Mouse (Mus musculus) hindbrain, postnatal 0 days (tissue): ENCODE data around the gene Tnpo3. TPM values are rescaled to one million over a fixed set of nuclear protein-coding genes. Genes with fewer than 3 reads are reported as not detected.

ENCODE experiments used
- ATAC-seq: fragments of 200-750 bp; cut with Nextera tagmentation; 2 replicates; pipeline ENCODE4 v1.8.0; 2017; ENCODE audit warnings: mild to moderate bottlenecking, moderate TSS enrichment, moderate library complexity
- DNase-seq: peaks from one replicate; pipeline ENCODE4 v3.0.0-alpha.2; 2015; ENCODE audit warnings: low spot score
- H3K27ac ChIP-seq: fragments of 300-500 bp; sonication (generic); 2 replicates; pipeline ENCODE4 v1.5.1; 2014; ENCODE audit warnings: mild to moderate bottlenecking
- H3K27me3 ChIP-seq: fragments of 300-500 bp; sonication (generic); 2 replicates; pipeline ENCODE4 v1.6.1; 2014; ENCODE audit warnings: low read length, mixed read lengths; ENCODE audit not compliant: insufficient read depth
- H3K36me3 ChIP-seq: fragments of 300-500 bp; sonication (generic); 2 replicates; pipeline ENCODE4 v1.6.1; 2014; ENCODE audit warnings: low read length, mixed read lengths; ENCODE audit not compliant: insufficient read depth
- H3K4me1 ChIP-seq: fragments of 300-500 bp; sonication (generic); 2 replicates; pipeline ENCODE4 v1.6.1; 2014; ENCODE audit warnings: antibody characterized with exemption, low read length, mixed read lengths; ENCODE audit not compliant: insufficient read depth
- H3K4me2 ChIP-seq: fragments of 300-500 bp; sonication (generic); 2 replicates; pipeline ENCODE4 v1.6.1; 2014; ENCODE audit warnings: low read depth, mild to moderate bottlenecking, low read length, moderate library complexity, mixed read lengths
- H3K4me3 ChIP-seq: fragments of 300-500 bp; sonication (generic); 2 replicates; pipeline ENCODE4 v1.5.1; 2014; ENCODE audit warnings: low read length
- H3K9ac ChIP-seq: fragments of 300-500 bp; sonication (generic); replicated peaks from 2 replicates; pipeline ENCODE4 v1.6.1; 2014; ENCODE audit warnings: mild to moderate bottlenecking, low read length, moderate library complexity, mixed read lengths
- H3K9me3 ChIP-seq: fragments of 300-500 bp; sonication (generic); 2 replicates; pipeline ENCODE4 v1.6.1; 2016; ENCODE audit warnings: low read length, mixed read lengths
- CTCF ChIP-seq: IDR thresholded peaks from 2 replicates; pipeline ENCODE4 v1.5.1; 2016; ENCODE audit warnings: antibody characterized with exemption, control low read depth, low read depth
- WGBS: fragments of 180-500 bp; shearing (Covaris S2); extraction: QIAGEN DNeasy Blood & Tissue Kit; methylation state at CpG from one replicate; pipeline ENCODE4 v1.1.7; 2014; 5-methylcytosine and 5-hydroxymethylcytosine counted together
- polyA plus RNA-seq: library from polyadenylated mRNA; unstranded; fragments of >200 nt; fragmentation: Nextera tagmentation; extraction: Ambion mirVana; gene quantifications from 2 replicates; pipeline ENCODE4 v1.2.1, GENCODE M21; 2015
- total RNA-seq: library from RNA; depleted of rRNA; stranded (reverse); fragments of >200 nt; gene quantifications from 2 replicates; pipeline ENCODE4 v1.2.3, GENCODE M21; 2014

Gene Tnpo3
- total and polyA plus RNA-seq, 2 experiments from 2014 or later, result 57.3 to 79.2 TPM

- Histone ChIP-seq H3K4me2 (no peak overlapping the region), H3K4me3 (no peak overlapping the region), H3K27me3 (peaks cover 11% of the 10 kb centered on the region; the same call in 1 of the 2 replicates), H3K4me1 (peaks cover 5% of the 10 kb centered on the region; the same call in 1 of the 2 replicates), H3K27ac (no peak overlapping the region), H3K36me3 (no peaks in the 10 kb centered on the region), H3K9ac (no peak overlapping the region), H3K9me3 (0 out of 2 replicates have a peak, but pooled peaks cover 4% of the 10 kb centered on the region)
- DNase-seq, result no peak
- ATAC-seq, result no peak
- TF ChIP-seq CTCF, result no peak
- WGBS, result 68% methylated on average over 12 of the region's 12 CpGs
These were observed 86.2 kb downstream of the Tnpo3 start for GRCm38 (mm10) chr6:29523301-29524033.

GRCm38 (mm10) chr6:29522626-29523300, 86.9 kb downstream of the Tnpo3 start:
- 79% methylated on average over 6 of the region's 6 CpGs for WGBS
- H3K27me3 ChIP-seq, result 0 out of 2 replicates have a peak, but pooled peaks cover 5% of the 10 kb centered on the region
- ATAC-seq, result no peak

GRCm38 (mm10) chr6:29517139-29517538, 92.5 kb downstream of the Tnpo3 start:
- H3K27me3 ChIP-seq, result no peaks in the 10 kb centered on the region
- no peaks in the 10 kb centered on the region for H3K36me3 ChIP-seq
- H3K9me3 ChIP-seq, result 0 out of 2 replicates have a peak, but pooled peaks cover 4% of the 10 kb centered on the region
- peak; percentile 51 for DNase-seq
- H3K27ac ChIP-seq, result no peak overlapping the region
- peak; percentile 72 for TF ChIP-seq CTCF
- WGBS, result 8% methylated on average over 5 of the region's 5 CpGs
- H3K4me1 ChIP-seq, result peaks cover 7% of the 10 kb centered on the region; the same call in 1 of the 2 replicates
- H3K4me2 ChIP-seq, result no peak overlapping the region
- H3K9ac ChIP-seq, result no peak overlapping the region
- H3K4me3 ChIP-seq, result no peak overlapping the region
- ATAC-seq, result 0 out of 2 replicates have a peak, but pooled peaks have one; percentile 24

More at GRCm38 (mm10) chr6:29522626-29523300, 86.9 kb downstream of the Tnpo3 start:
- Histone ChIP-seq H3K9me3 (0 out of 2 replicates have a peak, but pooled peaks cover 4% of the 10 kb centered on the region), H3K36me3 (no peaks in the 10 kb centered on the region), H3K4me2 (no peak overlapping the region), H3K9ac (no peak overlapping the region), H3K27ac (no peak overlapping the region), H3K4me1 (peaks cover 5% of the 10 kb centered on the region; the same call in 1 of the 2 replicates), H3K4me3 (no peak overlapping the region)
- no peak for TF ChIP-seq CTCF
- no peak for DNase-seq

GRCm38 (mm10) chr6:29513284-29513683, 96.4 kb downstream of the Tnpo3 start:
- no peaks in the 10 kb centered on the region for H3K9me3 ChIP-seq
- H3K4me3 ChIP-seq, result peak overlapping the region; percentile 11; the same call in 1 of the 2 replicates
- no peak overlapping the region for H3K9ac ChIP-seq
- peak; percentile 65 for DNase-seq
- H3K4me1 ChIP-seq, result peaks cover 7% of the 10 kb centered on the region; the same call in 1 of the 2 replicates
- ATAC-seq, result peak; percentile 73
- TF ChIP-seq CTCF, result no peak
- WGBS, result 2% methylated on average over 11 of the region's 11 CpGs
- H3K27ac ChIP-seq, result peak overlapping the region; percentile 4; the same call in 1 of the 2 replicates
- peak overlapping the region; percentile 51 for H3K4me2 ChIP-seq
- no peaks in the 10 kb centered on the region for H3K36me3 ChIP-seq
- no peaks in the 10 kb centered on the region for H3K27me3 ChIP-seq

GRCm38 (mm10) chr6:29509086-29509485, 100.6 kb downstream of the Tnpo3 start:
- Histone ChIP-seq H3K9me3 (no peaks in the 10 kb centered on the region), H3K36me3 (no peaks in the 10 kb centered on the region), H3K27ac (no peak overlapping the region), H3K4me2 (no peak overlapping the region), H3K4me1 (peaks cover 7% of the 10 kb centered on the region; the same call in 1 of the 2 replicates), H3K9ac (no peak overlapping the region), H3K27me3 (no peaks in the 10 kb centered on the region), H3K4me3 (no peak overlapping the region)
- TF ChIP-seq CTCF, result no peak
- WGBS, result 49% methylated on average over 2 of the region's 2 CpGs
- ATAC-seq, result no peak
- no peak for DNase-seq

- no peaks in the 10 kb centered on the region for H3K36me3 ChIP-seq
- H3K4me1 ChIP-seq, result no peaks in the 10 kb centered on the region
- H3K9me3 ChIP-seq, result no peaks in the 10 kb centered on the region
- 2% methylated on average over 45 of the region's 47 CpGs for WGBS
- H3K4me3 ChIP-seq, result peak within 1 kb of the TSS; percentile 44
- H3K9ac ChIP-seq, result peak within 1 kb of the TSS; percentile 43
- ATAC-seq (peak; percentile 57), DNase-seq (no peak)
- no peak for TF ChIP-seq CTCF
- peak within 1 kb of the TSS; percentile 65 for H3K4me2 ChIP-seq
- H3K27ac ChIP-seq, result no peak within 1 kb of the TSS
- H3K27me3 ChIP-seq, result no peaks in the 10 kb centered on the region
These were observed 102.0 kb downstream of the Tnpo3 start, which contains the start of gene Kcp for GRCm38 (mm10) chr6:29507447-29508309. Kcp (minus strand) TSS chr6:29507952.
